Mouse (Mus musculus) adrenal gland, adult (tissue): ENCODE measurements around the gene Sephs2.

Experiments used
- DNase-seq, 2 experiments: peaks; one replicate each; pipeline ENCODE4 v3.0.0; 2022 to 2023; ENCODE audit warnings: low spot score in 1 of 2; ENCODE audit not compliant: inconsistent age in 2 of 2

The Sephs2 gene

DNA sequence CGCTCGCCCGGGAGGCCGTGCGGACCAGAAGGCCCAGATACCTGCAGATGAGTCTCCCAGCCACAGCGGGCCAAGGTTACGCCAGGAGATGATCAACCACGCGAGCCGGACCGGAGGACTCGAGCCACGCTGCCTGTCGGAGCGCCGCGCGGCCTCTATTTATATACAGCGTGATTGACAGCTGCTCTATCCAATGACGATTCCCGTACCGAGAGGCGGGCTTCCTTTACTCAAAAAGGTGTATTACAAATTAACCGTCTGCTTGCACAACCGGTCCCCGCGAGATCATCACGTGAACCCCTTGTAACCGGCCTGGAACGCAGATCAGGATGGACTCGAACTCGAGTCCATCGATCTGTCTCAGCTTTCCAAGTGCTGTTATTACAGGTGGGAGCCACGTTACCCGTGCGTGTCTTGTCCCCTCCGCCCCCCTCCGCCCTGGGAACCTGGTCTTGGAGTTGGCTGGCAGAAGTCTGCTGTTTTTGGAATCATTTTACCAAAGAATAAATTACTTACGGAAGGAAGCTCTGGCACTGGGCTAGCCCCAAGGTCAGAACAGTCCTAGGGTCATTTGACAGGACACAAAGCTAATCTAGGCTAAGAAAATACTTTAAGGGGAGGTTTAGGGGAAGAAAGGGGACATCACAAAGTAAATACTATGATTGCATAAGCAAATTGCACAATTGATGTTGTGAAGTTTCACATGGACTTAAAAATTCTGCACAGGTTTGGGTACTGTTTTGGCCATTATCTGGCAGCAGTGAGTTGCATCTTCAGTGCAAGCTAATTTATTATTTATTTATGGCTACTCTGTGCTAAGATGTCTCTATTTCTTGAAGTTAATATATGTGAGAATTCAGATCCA is at the start of gene Sephs2:
Gene Sephs2 (minus strand): TSS at position 131 of the 865 bp plus-strand sequence.
- peak; percentile 94 to 99 for DNase-seq

GRCm38 (mm10) chr7:127322085-127322484 is 48.2 kb upstream of the Sephs2 start:
- DNase-seq: peak in 1 of 2 experiments; percentile 45

GRCm38 (mm10) chr7:127321106-127321505 is 47.3 kb upstream of the Sephs2 start:
- no peak for DNase-seq

GRCm38 (mm10) chr7:127313912-127314311 is 40.1 kb upstream of the Sephs2 start:
- DNase-seq: no peak

DNA sequence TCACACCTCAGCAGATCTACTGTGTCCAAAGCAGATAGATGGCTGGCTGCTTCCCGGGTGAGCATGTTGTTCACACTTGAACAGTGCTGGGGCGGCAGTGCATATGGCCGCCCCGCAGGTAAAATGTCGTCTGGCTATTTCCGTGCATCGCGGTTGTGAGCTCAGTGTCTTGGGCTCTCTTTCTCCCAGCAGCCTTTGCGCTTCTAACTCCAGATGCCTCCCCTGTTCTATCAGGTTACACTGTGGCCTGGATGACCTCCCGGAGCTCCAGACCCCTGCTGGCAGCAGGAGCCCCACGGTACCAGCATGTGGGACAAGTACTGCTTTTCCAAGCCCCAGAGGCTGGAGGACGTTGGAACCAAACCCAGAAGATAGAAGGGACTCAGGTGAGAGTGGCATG is 36.1 kb upstream of the Sephs2 start:
- DNase-seq: no peak

DNA sequence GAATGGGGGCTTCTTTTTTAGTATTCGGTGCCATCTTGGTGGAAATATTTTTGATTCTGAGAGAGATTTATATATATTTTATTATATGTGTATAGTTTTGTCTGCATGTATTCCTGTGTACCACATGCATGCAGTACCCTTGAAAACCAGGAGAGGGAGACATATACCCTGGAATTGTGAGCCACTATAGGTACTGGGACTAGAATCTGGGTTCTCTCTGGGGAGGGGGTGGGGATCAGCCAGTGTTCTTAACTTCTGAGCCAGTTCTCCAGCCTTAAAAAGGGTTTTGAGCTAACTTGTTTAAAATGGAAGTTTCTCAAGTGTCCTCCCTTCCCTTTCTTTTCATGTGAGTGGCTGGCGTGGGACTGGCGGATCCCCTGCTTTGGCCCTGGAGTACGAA is 35.0 kb upstream of the Sephs2 start:
- peak; percentile 29 to 87 for DNase-seq

- DNase-seq: peak in 1 of 2 experiments; percentile 27
Observed at GRCm38 (mm10) chr7:127308431-127308830, 34.6 kb upstream of the Sephs2 start.

DNA sequence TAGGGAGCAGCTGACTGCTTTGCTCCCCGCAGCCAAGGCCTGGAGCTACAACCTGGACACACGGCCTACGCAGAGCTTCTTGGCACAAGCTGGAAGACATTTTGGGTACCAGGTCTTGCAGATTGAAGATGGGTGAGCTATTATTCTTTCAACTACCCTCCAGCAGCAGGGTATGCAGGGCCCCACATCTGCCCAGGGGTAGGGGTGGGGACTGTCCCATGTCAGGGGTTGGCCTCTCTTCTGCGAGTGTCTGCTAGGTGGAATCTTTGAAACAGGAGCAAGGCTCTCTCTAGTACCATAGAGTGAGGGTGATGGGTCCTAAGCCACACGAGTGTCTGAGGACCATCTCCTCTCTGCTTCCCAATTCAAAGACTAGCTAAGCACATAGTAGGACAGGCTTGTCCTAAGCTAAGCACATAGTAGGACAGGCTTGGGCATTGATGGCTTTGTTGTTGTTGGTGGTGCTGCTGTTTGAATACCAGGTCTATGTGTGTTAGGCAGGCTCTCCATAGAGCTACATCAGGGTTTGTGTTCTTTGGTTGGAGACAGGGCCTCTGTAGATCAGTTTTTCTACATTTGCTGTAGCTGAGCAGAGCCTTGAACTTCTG is 23.8 kb upstream of the Sephs2 start:
- DNase-seq: no peak

DNA sequence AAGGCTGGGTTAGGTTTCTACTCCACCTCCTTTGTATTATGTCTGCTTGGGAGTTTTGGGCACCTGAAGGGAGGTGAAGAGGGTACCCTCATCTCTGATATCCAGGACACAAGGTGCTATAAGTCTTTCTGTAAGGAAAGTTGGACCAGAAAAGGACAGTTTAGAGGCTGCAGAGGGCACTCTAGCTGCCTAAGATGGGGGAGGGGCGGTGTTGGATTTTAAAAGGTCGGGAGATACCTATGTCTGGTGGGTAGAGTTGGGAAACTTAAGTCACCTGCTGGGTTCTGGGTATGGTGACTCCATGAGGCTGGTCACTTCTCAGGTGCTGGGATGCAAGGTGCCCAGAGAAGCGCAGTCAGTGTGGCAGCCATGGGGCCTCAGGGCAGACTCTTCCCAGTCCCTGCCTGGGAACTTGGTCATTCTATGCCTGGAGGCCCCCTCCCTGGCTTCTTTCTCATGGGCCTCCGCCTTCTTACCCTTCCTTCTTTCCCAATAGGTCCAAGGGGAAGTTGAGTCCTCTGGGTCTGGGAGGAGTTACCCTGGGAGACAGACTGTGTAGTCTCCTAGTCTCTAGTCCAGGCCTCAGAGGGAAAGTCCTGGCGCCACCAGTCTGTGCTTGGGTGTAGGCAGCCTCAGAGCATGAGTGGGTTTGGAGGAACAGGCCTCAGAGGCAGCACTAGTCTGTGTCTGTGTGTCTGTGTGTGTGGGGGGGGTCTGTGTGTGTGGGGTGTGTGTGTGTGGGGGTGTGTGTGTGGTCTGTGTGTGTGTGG is 23.1 kb upstream of the Sephs2 start:
- DNase-seq: no peak

- DNase-seq: peak in 1 of 2 experiments; percentile 25
Observed at GRCm38 (mm10) chr7:127296098-127296497, 22.2 kb upstream of the Sephs2 start, which contains the start of gene Itgal. Gene Itgal, plus strand, starts transcription at chr7:127296260.

DNA sequence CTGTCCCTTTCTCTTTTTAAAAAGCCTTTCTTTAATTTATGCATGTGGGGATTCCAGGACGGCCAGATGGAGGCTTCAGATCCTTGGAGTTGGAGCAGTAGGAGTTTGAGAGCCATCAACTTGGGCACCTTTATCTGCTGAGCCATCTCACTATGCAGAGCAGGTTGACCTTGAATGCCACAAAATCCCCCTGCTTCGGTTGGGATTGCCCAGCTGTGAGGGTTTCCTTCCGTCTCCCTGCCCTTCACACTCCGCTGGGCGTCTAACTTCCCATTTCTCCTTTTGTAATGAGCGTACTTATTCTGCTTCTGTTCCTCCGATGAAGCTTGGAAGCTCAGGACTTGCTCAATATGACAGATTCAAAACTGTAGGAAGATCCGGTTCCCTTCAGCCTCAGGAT is 16.3 kb upstream of the Sephs2 start:
- DNase-seq: no peak

- no peak for DNase-seq
Observed at GRCm38 (mm10) chr7:127289306-127289705, 15.5 kb upstream of the Sephs2 start.

DNA sequence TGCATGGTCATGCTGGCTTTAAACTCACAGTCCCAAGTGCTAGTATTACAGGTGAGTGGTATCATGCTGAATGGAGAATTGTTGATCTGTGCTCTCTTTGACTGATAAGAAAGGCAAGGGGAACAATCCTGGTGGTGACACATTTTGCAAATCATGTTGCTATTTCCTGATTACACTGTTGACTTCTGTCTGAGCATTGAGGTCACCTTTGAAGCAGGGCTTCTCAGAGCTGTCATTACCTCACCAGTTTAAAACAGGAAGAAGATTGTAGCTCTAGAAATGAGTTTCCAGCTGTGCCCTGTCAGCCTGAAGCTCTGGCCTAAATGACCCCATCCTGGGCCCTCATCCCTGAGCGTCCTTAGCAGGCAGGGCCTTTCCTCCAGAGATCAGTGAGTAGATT is 14.1 kb upstream of the Sephs2 start:
- no peak for DNase-seq

GRCm38 (mm10) chr7:127285154-127285553 is 11.3 kb upstream of the Sephs2 start:
- DNase-seq: no peak

DNA sequence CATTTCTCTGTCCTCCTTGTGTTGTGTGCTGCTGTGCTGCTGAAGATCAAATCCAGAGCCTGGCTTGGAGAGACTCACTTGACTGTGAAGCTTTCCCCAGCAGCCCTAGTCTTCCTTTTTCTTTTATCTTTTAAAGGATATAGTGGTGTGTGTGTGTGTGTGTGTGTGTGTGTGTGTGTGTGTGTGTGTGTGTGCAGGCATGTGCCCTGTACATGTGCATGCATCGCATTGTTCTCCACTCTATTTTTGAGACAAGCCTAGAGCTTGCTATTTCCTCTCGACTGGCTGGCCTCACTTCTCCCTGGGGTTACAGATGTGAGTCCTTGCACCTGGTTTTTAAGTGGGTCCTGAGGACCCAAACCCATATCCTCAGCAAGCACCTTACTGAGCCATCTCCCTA is 8.3 kb upstream of the Sephs2 start:
- DNase-seq: no peak

GRCm38 (mm10) chr7:127281114-127281513 is 7.3 kb upstream of the Sephs2 start:
- peak in 1 of 2 experiments; percentile 39 for DNase-seq

DNA sequence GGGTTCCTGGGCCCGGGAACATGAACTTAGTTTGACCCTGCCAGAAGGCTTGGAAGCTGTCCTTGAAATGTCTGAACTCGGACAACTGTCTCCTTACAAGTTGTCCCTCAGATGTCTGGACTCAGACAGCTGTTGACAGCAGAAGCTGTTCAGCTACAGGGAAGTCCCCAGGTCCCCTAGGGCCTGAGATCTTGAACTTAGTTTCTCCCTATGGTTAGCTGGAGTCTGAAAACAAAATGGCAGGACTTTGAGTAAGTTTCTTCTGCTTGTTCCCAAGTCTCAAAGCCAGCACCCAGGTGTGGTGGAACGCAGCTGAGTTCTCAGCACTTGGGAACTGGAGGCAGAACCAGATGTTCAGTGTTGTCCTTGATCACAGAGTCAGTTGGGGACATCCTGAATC is 6.2 kb upstream of the Sephs2 start:
- DNase-seq: peak in 1 of 2 experiments; percentile 53

GRCm38 (mm10) chr7:127278311-127278710 is 4.5 kb upstream of the Sephs2 start:
- peak; percentile 59 to 74 for DNase-seq

DNA sequence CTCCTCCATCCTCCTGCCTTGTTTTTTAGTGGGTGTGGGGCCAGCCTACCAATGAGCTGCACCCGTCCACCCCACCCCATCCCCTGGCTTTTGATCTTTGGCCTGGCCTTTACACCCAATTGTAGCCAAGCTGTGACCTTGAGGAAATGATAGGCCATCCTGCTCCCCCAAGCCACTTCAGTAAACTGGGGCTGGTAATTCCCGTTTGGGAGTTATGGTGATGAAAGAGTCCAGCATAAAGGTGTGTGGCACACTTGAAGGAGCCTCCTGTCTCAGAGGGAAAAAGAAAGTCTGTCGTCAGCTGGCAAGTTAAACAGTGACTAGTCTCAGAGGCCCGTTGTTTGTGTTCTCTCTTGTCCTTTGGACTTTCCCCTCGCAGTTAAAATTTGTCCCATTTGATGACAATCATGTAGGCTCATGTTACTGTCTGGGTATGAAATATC is 2.7 kb upstream of the Sephs2 start:
- DNase-seq: no peak

- DNase-seq: peak; percentile 47 to 82
Observed at GRCm38 (mm10) chr7:127273118-127273923, 534 bp downstream of the Sephs2 start.

DNA sequence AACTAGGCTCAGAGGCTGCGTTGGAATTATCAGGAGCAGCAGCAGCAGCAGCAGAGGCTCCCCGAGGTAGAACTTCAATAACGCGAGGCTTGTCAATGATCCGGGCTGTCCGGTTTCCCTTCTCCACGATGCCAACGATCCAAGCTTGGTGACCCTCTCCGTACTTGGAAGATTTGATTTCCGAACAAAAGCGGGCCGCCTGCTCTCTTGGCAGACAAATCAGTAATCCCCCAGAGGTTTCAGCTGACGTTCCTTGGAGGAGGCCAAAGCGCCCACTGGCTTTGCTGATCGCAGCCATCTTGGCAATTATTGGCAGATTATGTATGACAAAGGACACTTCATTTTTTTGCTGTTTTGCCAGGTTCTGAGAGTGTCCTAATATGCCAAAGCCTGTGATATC is 1.3 kb downstream of the Sephs2 start:
- peak in 1 of 2 experiments; percentile 71 for DNase-seq
